Mouse (Mus musculus): ENCODE measurements around the gene Prrx2. TPM values are rescaled to one million over a fixed set of nuclear protein-coding genes. Genes with fewer than 3 reads are reported as not detected.

Prrx2 gene
- polyA plus RNA-seq, 1 experiment from 2014 or later, result 88.8 TPM

GRCm38 (mm10) chr2:30897291-30897690, 62.5 kb downstream of the Prrx2 start:
- WGBS, result 23% methylated on average over 6 of the region's 6 CpGs
- H3K36me3 ChIP-seq, result no peaks in the 10 kb centered on the region
- H3K27me3 ChIP-seq, result no peaks in the 10 kb centered on the region
- peak; percentile 9; the same call in 1 of the 2 replicates for ATAC-seq (ENCODE audit: insufficient number of reproducible peaks, low FRiP score, low TSS enrichment, low read depth)
- H3K9me3 ChIP-seq (replicated peaks), result no peaks in the 10 kb centered on the region
- H3K27ac ChIP-seq (replicated peaks), result peak overlapping the region; percentile 72
- peaks cover 37% of the 10 kb centered on the region for H3K4me1 ChIP-seq
- H3K4me2 ChIP-seq (replicated peaks), result no peak overlapping the region
- H3K4me3 ChIP-seq (replicated peaks), result no peak overlapping the region
- no peak overlapping the region for H3K9ac ChIP-seq

GRCm38 (mm10) chr2:30899397-30900069, 64.8 kb downstream of the Prrx2 start:
- no peak for ATAC-seq (ENCODE audit: insufficient number of reproducible peaks, low FRiP score, low TSS enrichment, low read depth)
- Histone ChIP-seq H3K4me3 (replicated peaks) (no peak overlapping the region), H3K9me3 (replicated peaks) (no peaks in the 10 kb centered on the region), H3K27me3 (no peaks in the 10 kb centered on the region), H3K4me2 (replicated peaks) (no peak overlapping the region), H3K27ac (replicated peaks) (no peak overlapping the region), H3K36me3 (no peaks in the 10 kb centered on the region), H3K9ac (no peak overlapping the region), H3K4me1 (peaks cover 49% of the 10 kb centered on the region)
- WGBS, result 81% methylated on average over 14 of the region's 14 CpGs

- H3K27ac ChIP-seq (replicated peaks), result peak overlapping the region; percentile 49; the same call in 1 of the 2 replicates
- H3K36me3 ChIP-seq, result no peaks in the 10 kb centered on the region
- H3K27me3 ChIP-seq, result no peaks in the 10 kb centered on the region
- 51% methylated on average over 6 of the region's 6 CpGs for WGBS
- peak overlapping the region; percentile 9; the same call in 1 of the 2 replicates for H3K9ac ChIP-seq
- H3K4me3 ChIP-seq (replicated peaks), result peak overlapping the region; percentile 56
- H3K4me1 ChIP-seq, result peaks cover 50% of the 10 kb centered on the region
- no peak for ATAC-seq (ENCODE audit: insufficient number of reproducible peaks, low FRiP score, low TSS enrichment, low read depth)
- peak overlapping the region; percentile 83 for H3K4me2 ChIP-seq (replicated peaks)
- H3K9me3 ChIP-seq (replicated peaks), result no peaks in the 10 kb centered on the region
These were observed 66.9 kb downstream of the Prrx2 start for GRCm38 (mm10) chr2:30901646-30902160.

GRCm38 (mm10) chr2:30902256-30902655, 67.5 kb downstream of the Prrx2 start:
- Histone ChIP-seq H3K4me2 (replicated peaks) (peak overlapping the region; percentile 83), H3K27ac (replicated peaks) (peak overlapping the region; percentile 49; the same call in 1 of the 2 replicates)
- 18% methylated on average over 8 of the region's 8 CpGs for WGBS

GRCm38 (mm10) chr2:30902726-30903722, 68.3 kb downstream of the Prrx2 start:
- 7% methylated on average over 36 of the region's 37 CpGs for WGBS
- Histone ChIP-seq H3K9ac (peak overlapping the region; percentile 48), H3K4me3 (replicated peaks) (peak overlapping the region; percentile 56), H3K27me3 (no peaks in the 10 kb centered on the region), H3K36me3 (no peaks in the 10 kb centered on the region), H3K27ac (replicated peaks) (peak overlapping the region; percentile 49; the same call in 1 of the 2 replicates), H3K4me1 (peaks cover 37% of the 10 kb centered on the region), H3K4me2 (replicated peaks) (peak overlapping the region; percentile 83), H3K9me3 (replicated peaks) (no peaks in the 10 kb centered on the region)
- ATAC-seq (ENCODE audit: insufficient number of reproducible peaks, low FRiP score, low TSS enrichment, low read depth), result peak; percentile 82

More at GRCm38 (mm10) chr2:30902256-30902655, 67.5 kb downstream of the Prrx2 start:
- no peaks in the 10 kb centered on the region for H3K9me3 ChIP-seq (replicated peaks)
- peak overlapping the region; percentile 48; the same call in 1 of the 2 replicates for H3K9ac ChIP-seq
- no peaks in the 10 kb centered on the region for H3K36me3 ChIP-seq
- peak; percentile 13; the same call in 1 of the 2 replicates for ATAC-seq (ENCODE audit: insufficient number of reproducible peaks, low FRiP score, low TSS enrichment, low read depth)
- H3K27me3 ChIP-seq, result no peaks in the 10 kb centered on the region
- H3K4me3 ChIP-seq (replicated peaks), result peak overlapping the region; percentile 56
- peaks cover 45% of the 10 kb centered on the region for H3K4me1 ChIP-seq

GRCm38 (mm10) chr2:30904231-30904630, 69.5 kb downstream of the Prrx2 start:
- H3K4me2 ChIP-seq (replicated peaks), result no peak overlapping the region
- H3K9me3 ChIP-seq (replicated peaks), result no peaks in the 10 kb centered on the region
- no peaks in the 10 kb centered on the region for H3K36me3 ChIP-seq
- WGBS, result 76% methylated on average over 6 of the region's 6 CpGs
- H3K4me1 ChIP-seq, result peaks cover 35% of the 10 kb centered on the region
- no peak overlapping the region for H3K9ac ChIP-seq
- no peak for ATAC-seq (ENCODE audit: insufficient number of reproducible peaks, low FRiP score, low TSS enrichment, low read depth)
- H3K27ac ChIP-seq (replicated peaks), result no peak overlapping the region
- H3K4me3 ChIP-seq (replicated peaks), result no peak overlapping the region
- H3K27me3 ChIP-seq, result no peaks in the 10 kb centered on the region

GRCm38 (mm10) chr2:30904991-30905390, 70.2 kb downstream of the Prrx2 start:
- 76% methylated on average over 7 of the region's 7 CpGs for WGBS
- Histone ChIP-seq H3K36me3 (no peaks in the 10 kb centered on the region), H3K4me2 (replicated peaks) (no peak overlapping the region), H3K4me3 (replicated peaks) (no peak overlapping the region), H3K4me1 (peaks cover 35% of the 10 kb centered on the region), H3K27ac (replicated peaks) (no peak overlapping the region), H3K27me3 (no peaks in the 10 kb centered on the region), H3K9me3 (replicated peaks) (no peaks in the 10 kb centered on the region), H3K9ac (no peak overlapping the region)
- no peak for ATAC-seq (ENCODE audit: insufficient number of reproducible peaks, low FRiP score, low TSS enrichment, low read depth)

- Histone ChIP-seq H3K4me1 (peaks cover 30% of the 10 kb centered on the region), H3K27ac (replicated peaks) (no peak overlapping the region), H3K36me3 (no peaks in the 10 kb centered on the region), H3K27me3 (no peaks in the 10 kb centered on the region), H3K4me3 (replicated peaks) (no peak overlapping the region), H3K9ac (no peak overlapping the region), H3K9me3 (replicated peaks) (no peaks in the 10 kb centered on the region), H3K4me2 (replicated peaks) (no peak overlapping the region)
- 79% methylated on average over 8 of the region's 8 CpGs for WGBS
- no peak for ATAC-seq (ENCODE audit: insufficient number of reproducible peaks, low FRiP score, low TSS enrichment, low read depth)
These were observed 71.1 kb downstream of the Prrx2 start for GRCm38 (mm10) chr2:30905906-30906305.

GRCm38 (mm10) chr2:30906641-30907040, 71.9 kb downstream of the Prrx2 start:
- WGBS, result 73% methylated on average over 4 of the region's 4 CpGs
- Histone ChIP-seq H3K9ac (no peak overlapping the region), H3K36me3 (no peaks in the 10 kb centered on the region), H3K9me3 (replicated peaks) (no peaks in the 10 kb centered on the region), H3K4me2 (replicated peaks) (no peak overlapping the region), H3K27me3 (no peaks in the 10 kb centered on the region), H3K4me1 (peaks cover 23% of the 10 kb centered on the region), H3K4me3 (replicated peaks) (no peak overlapping the region), H3K27ac (replicated peaks) (no peak overlapping the region)
- ATAC-seq (ENCODE audit: insufficient number of reproducible peaks, low FRiP score, low TSS enrichment, low read depth), result no peak

- Histone ChIP-seq H3K4me1 (0 out of 2 replicates have a peak, but pooled peaks cover 9% of the 10 kb centered on the region), H3K9me3 (replicated peaks) (no peaks in the 10 kb centered on the region), H3K36me3 (no peaks in the 10 kb centered on the region), H3K27me3 (no peaks in the 10 kb centered on the region), H3K4me3 (replicated peaks) (no peak overlapping the region), H3K9ac (no peak overlapping the region), H3K27ac (replicated peaks) (no peak overlapping the region), H3K4me2 (replicated peaks) (no peak overlapping the region)
- ATAC-seq (ENCODE audit: insufficient number of reproducible peaks, low FRiP score, low TSS enrichment, low read depth), result no peak
- WGBS, result 35% methylated on average over 4 of the region's 4 CpGs
These were observed 77.6 kb downstream of the Prrx2 start for GRCm38 (mm10) chr2:30912291-30912773.

- no peaks in the 10 kb centered on the region for H3K36me3 ChIP-seq
- H3K9me3 ChIP-seq (replicated peaks), result no peaks in the 10 kb centered on the region
- no peak overlapping the region for H3K9ac ChIP-seq
- ATAC-seq (ENCODE audit: insufficient number of reproducible peaks, low FRiP score, low TSS enrichment, low read depth), result no peak
- 80% methylated on average over 8 of the region's 8 CpGs for WGBS
- H3K27ac ChIP-seq (replicated peaks), result no peak overlapping the region
- H3K4me2 ChIP-seq (replicated peaks), result no peak overlapping the region
- peaks cover 16% of the 10 kb centered on the region for H3K4me1 ChIP-seq
- H3K27me3 ChIP-seq, result no peaks in the 10 kb centered on the region
- no peak overlapping the region for H3K4me3 ChIP-seq (replicated peaks)
These were observed 78.2 kb downstream of the Prrx2 start for GRCm38 (mm10) chr2:30913022-30913421.
